Mouse (Mus musculus) retina, embryonic 14.5 days (tissue): Measurements from ENCODE around the gene Cryzl2.

Source experiments
- DNase-seq: peaks from one replicate; pipeline ENCODE4 v3.0.0-alpha.2; 2015; ENCODE audit warnings: low spot score

The Cryzl2 gene

GRCm38 (mm10) chr1:157443026-157443722 is 15.2 kb upstream of the Cryzl2 start:
- peak; percentile 44 for DNase-seq

- DNase-seq = no peak
These were observed 14.4 kb upstream of the Cryzl2 start for GRCm38 (mm10) chr1:157443723-157444561.

GRCm38 (mm10) chr1:157444632-157445300 is 13.6 kb upstream of the Cryzl2 start:
- no peak for DNase-seq

- DNase-seq = no peak
These were observed 12.9 kb upstream of the Cryzl2 start for GRCm38 (mm10) chr1:157445398-157445910.

GRCm38 (mm10) chr1:157446325-157446724 is 12.1 kb upstream of the Cryzl2 start:
- peak; percentile 53 for DNase-seq

- no peak for DNase-seq
These were observed 11.2 kb upstream of the Cryzl2 start for GRCm38 (mm10) chr1:157447142-157447541.

- no peak for DNase-seq
These were observed 10.1 kb upstream of the Cryzl2 start for GRCm38 (mm10) chr1:157448164-157448804.

- DNase-seq = no peak
These were observed 9.6 kb upstream of the Cryzl2 start for GRCm38 (mm10) chr1:157448805-157449188.

- DNase-seq = no peak
These were observed 8.8 kb upstream of the Cryzl2 start for GRCm38 (mm10) chr1:157449532-157449931.

GRCm38 (mm10) chr1:157449981-157450636 is 8.3 kb upstream of the Cryzl2 start:
- no peak for DNase-seq

GRCm38 (mm10) chr1:157452284-157452683 is 6.1 kb upstream of the Cryzl2 start:
- DNase-seq = no peak

- peak; percentile 65 for DNase-seq
These were observed 5.4 kb upstream of the Cryzl2 start for GRCm38 (mm10) chr1:157452759-157453549.

- no peak for DNase-seq
These were observed 3.5 kb upstream of the Cryzl2 start for GRCm38 (mm10) chr1:157454876-157455275.

- DNase-seq = peak; percentile 43
These were observed 588 bp upstream of the Cryzl2 start for GRCm38 (mm10) chr1:157457789-157458188.

GRCm38 (mm10) chr1:157459904-157460303 is 1.5 kb downstream of the Cryzl2 start:
- no peak for DNase-seq

GRCm38 (mm10) chr1:157461276-157461675 is 2.9 kb downstream of the Cryzl2 start:
- no peak for DNase-seq

GRCm38 (mm10) chr1:157462336-157462735 is 4.0 kb downstream of the Cryzl2 start:
- no peak for DNase-seq

GRCm38 (mm10) chr1:157465194-157465593 is 6.8 kb downstream of the Cryzl2 start:
- peak; percentile 67 for DNase-seq

- DNase-seq = no peak
These were observed 9.5 kb downstream of the Cryzl2 start for GRCm38 (mm10) chr1:157467866-157468265.

GRCm38 (mm10) chr1:157470761-157471386 is 12.5 kb downstream of the Cryzl2 start:
- DNase-seq = no peak
